Mouse (Mus musculus) midbrain, embryonic 14.5 days (tissue): ENCODE measurements at regions not wholly inside any gene's neighbourhood (a gene's known extent, or its start where the extent isn't known, plus 50 kb on each side); places are given as distances from the start of the nearest gene placed in this dataset.

Source experiments
- ATAC-seq: fragments of 200-750 bp; cut with Nextera tagmentation; 2 replicates; pipeline ENCODE4 v1.8.0; 2017; ENCODE audit warnings: moderate number of reproducible peaks, moderate library complexity; ENCODE audit not compliant: low FRiP score, low TSS enrichment
- DNase-seq: peaks from one replicate; pipeline ENCODE4 v3.0.0-alpha.2; 2015
- H3K27ac ChIP-seq: fragments of 300-500 bp; sonication (generic); replicated peaks from 2 replicates; pipeline ENCODE4 v1.5.1; 2014; ENCODE audit warnings: mild to moderate bottlenecking, low read depth, low read length, moderate library complexity
- H3K27me3 ChIP-seq: fragments of 300-500 bp; sonication (generic); 2 replicates; pipeline ENCODE4 v1.6.1; 2014; ENCODE audit warnings: low read length, control low read depth, mixed read lengths; ENCODE audit not compliant: control insufficient read depth, insufficient read depth
- H3K36me3 ChIP-seq: fragments of 300-500 bp; sonication (generic); 2 replicates; pipeline ENCODE4 v1.6.1; 2014; ENCODE audit warnings: low read length, control low read depth; ENCODE audit not compliant: control insufficient read depth, insufficient read depth
- H3K4me1 ChIP-seq: fragments of 300-500 bp; sonication (generic); 2 replicates; pipeline ENCODE4 v1.6.1; 2014; ENCODE audit warnings: mild to moderate bottlenecking, antibody characterized with exemption, low read length, control low read depth; ENCODE audit not compliant: control insufficient read depth, insufficient read depth
- H3K4me2 ChIP-seq: fragments of 300-500 bp; sonication (generic); 2 replicates; pipeline ENCODE4 v1.6.1; 2014; ENCODE audit warnings: mild to moderate bottlenecking, low read length, moderate library complexity
- H3K4me3 ChIP-seq: fragments of 300-500 bp; sonication (generic); replicated peaks from 2 replicates; pipeline ENCODE4 v1.5.1; 2014; ENCODE audit warnings: low read depth, low read length
- H3K9ac ChIP-seq: fragments of 300-500 bp; sonication (generic); replicated peaks from 2 replicates; pipeline ENCODE4 v1.6.1; 2014; ENCODE audit warnings: mild to moderate bottlenecking, low read length, moderate library complexity
- H3K9me3 ChIP-seq: fragments of 300-500 bp; sonication (generic); 2 replicates; pipeline ENCODE4 v1.6.1; 2016; ENCODE audit warnings: low read length, control low read depth, mixed read lengths; ENCODE audit not compliant: control insufficient read depth
- WGBS: fragments of 180-500 bp; shearing (Covaris S2); extraction: QIAGEN DNeasy Blood & Tissue Kit; methylation state at CpG from one replicate; pipeline ENCODE4 v1.1.7; 2014; 5-methylcytosine and 5-hydroxymethylcytosine counted together

DNA sequence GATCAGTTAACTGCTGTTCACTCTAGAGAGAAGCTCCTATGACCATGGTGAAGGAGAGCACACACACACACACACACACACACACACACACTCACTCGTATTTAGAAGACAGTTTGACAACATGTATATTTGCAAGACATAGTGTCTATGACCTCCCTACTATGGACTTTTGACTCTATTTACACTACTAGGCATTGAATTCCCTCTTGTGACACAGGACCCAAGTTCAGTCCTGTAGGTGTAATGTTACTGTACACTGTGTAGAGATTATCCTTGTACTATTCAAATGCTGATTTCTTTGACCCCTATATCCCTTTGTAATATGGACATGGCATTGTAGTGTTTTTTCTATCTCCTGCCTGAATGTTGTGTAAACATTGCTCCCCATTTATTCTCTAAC is 76.2 kb upstream of the Adcy1 start:
- Histone ChIP-seq H3K27ac (no peak overlapping the region), H3K9me3 (no peaks in the 10 kb centered on the region), H3K4me3 (no peak overlapping the region), H3K36me3 (no peaks in the 10 kb centered on the region), H3K27me3 (no peaks in the 10 kb centered on the region), H3K9ac (no peak overlapping the region), H3K4me2 (no peak overlapping the region), H3K4me1 (peaks cover 11% of the 10 kb centered on the region)
- no peak for DNase-seq
- WGBS = 77% methylated on average over 1 of the region's 1 CpGs
- no peak for ATAC-seq

DNA sequence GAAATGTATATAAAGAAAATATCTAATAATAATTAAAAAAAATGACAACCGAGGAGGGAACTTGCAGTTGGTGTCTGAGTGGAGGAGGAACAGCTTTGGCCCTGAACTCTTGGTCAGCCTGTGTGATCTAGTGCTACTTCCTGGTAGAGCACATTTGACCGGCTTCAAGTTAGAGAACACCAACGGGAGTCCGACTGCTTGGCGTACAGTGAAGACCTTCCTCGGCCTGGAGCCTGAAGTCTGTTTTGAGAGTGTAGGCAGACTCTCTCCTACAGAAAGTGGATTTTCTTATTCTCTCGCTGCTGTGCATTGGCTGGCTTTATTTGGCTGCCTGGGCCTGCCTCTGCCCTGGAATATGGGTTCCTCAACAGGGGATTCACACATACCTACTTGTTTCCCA is 81.2 kb upstream of the Adcy1 start:
- 90% methylated on average over 7 of the region's 7 CpGs for WGBS
- no peaks in the 10 kb centered on the region for H3K4me1 ChIP-seq
- H3K9me3 ChIP-seq = no peaks in the 10 kb centered on the region
- DNase-seq (no peak), ATAC-seq (no peak)
- no peak overlapping the region for H3K4me3 ChIP-seq
- H3K27me3 ChIP-seq = no peaks in the 10 kb centered on the region
- no peak overlapping the region for H3K9ac ChIP-seq
- no peaks in the 10 kb centered on the region for H3K36me3 ChIP-seq
- no peak overlapping the region for H3K4me2 ChIP-seq
- no peak overlapping the region for H3K27ac ChIP-seq

DNA sequence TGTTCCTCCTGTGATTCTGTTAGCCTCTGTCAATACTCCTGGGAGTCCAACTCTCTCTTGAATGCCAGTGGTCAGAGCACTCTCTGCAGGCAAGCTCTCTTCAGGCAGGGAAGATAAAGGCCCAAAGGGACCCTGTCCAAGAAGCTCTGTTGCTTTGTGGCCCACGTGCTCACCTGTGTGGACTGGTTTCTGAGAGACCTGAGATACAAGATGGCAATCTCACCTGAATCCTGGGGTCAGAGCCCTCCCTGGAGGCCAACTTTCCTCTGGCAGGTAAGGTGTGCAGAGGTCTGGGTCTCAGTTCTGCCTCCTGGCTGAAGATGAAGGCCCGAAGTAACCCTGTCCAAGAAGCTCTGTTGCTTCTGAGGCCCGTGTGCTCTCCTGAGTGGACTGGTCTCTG is 83.6 kb upstream of the Adcy1 start:
- Histone ChIP-seq H3K9ac (no peak overlapping the region), H3K27ac (no peak overlapping the region), H3K4me3 (no peak overlapping the region), H3K4me1 (no peaks in the 10 kb centered on the region), H3K36me3 (no peaks in the 10 kb centered on the region), H3K9me3 (no peaks in the 10 kb centered on the region), H3K27me3 (no peaks in the 10 kb centered on the region), H3K4me2 (no peak overlapping the region)
- WGBS = 88% methylated on average over 3 of the region's 3 CpGs
- no peak for DNase-seq
- ATAC-seq = no peak

DNA sequence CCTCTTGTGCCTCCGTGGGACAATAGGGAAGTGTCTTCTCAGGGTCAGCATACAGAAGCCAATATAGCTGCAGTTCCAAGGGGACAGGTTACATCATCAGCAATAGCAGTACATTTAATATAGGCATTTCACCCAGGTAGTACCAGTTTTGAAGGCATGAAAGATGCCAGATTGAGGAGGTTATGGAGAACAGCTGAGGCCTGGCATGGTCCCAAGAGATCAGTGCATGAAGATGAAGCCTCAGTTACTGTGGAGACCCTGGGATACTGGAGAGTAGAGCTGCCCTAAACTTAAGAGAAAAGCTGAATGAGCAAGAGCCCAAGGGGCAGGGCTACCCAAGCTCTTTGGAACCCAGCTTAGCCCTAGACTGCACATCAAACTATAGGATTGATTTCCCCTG is 94.1 kb upstream of the Adcy1 start:
- no peaks in the 10 kb centered on the region for H3K36me3 ChIP-seq
- no peak overlapping the region for H3K27ac ChIP-seq
- no peaks in the 10 kb centered on the region for H3K4me1 ChIP-seq
- DNase-seq (no peak), ATAC-seq (no peak)
- no peak overlapping the region for H3K9ac ChIP-seq
- H3K4me3 ChIP-seq = no peak overlapping the region
- H3K4me2 ChIP-seq = no peak overlapping the region
- WGBS = 33% methylated on average over 1 of the region's 1 CpGs
- no peaks in the 10 kb centered on the region for H3K9me3 ChIP-seq
- H3K27me3 ChIP-seq = no peaks in the 10 kb centered on the region

DNA sequence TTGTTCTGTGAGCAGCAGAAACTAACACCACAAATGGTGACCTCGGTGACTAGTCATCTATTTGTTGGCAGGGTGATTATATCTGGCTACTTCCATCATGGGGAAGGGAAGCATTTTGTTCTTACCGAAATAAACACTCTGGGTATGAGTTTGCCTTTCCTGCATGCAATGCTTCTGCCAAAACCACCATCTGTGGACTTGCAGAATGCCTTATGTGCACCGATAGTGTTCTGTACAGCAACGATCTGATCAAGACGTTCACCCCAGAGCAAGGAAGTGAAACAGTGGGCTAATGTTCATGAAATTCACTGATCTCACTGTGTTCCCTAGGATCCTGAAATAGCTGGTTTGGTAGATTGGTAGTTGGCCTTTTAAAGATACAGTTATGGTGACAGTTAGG is 96.3 kb upstream of the Adcy1 start:
- DNase-seq (no peak), ATAC-seq (no peak)
- H3K9ac ChIP-seq = no peak overlapping the region
- no peaks in the 10 kb centered on the region for H3K4me1 ChIP-seq
- no peak overlapping the region for H3K27ac ChIP-seq
- no peaks in the 10 kb centered on the region for H3K36me3 ChIP-seq
- H3K4me3 ChIP-seq = no peak overlapping the region
- no peaks in the 10 kb centered on the region for H3K27me3 ChIP-seq
- 95% methylated on average over 5 of the region's 5 CpGs for WGBS
- no peak overlapping the region for H3K4me2 ChIP-seq
- no peaks in the 10 kb centered on the region for H3K9me3 ChIP-seq

DNA sequence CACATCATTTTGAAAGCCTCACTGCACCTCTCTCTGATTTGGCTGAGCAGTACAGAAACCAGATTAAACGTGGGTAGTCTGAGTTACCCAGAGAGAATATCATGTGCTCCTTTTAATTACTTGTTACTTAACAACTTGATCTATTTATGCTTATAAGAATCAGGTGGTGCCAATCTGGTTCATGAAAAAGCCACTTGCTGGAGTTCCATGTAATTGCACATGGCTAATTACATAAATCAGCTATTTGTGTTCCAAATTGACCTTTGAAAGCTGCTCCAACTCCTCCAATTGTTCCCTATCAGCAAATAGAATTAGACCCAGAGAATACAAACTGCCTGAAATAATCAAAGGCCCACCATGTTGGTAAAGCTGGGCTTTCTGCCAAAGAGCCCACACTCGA is 98.8 kb upstream of the Adcy1 start:
- H3K9me3 ChIP-seq = no peaks in the 10 kb centered on the region
- H3K4me3 ChIP-seq = no peak overlapping the region
- 71% methylated on average over 2 of the region's 2 CpGs for WGBS
- ATAC-seq (no peak), DNase-seq (no peak)
- H3K36me3 ChIP-seq = no peaks in the 10 kb centered on the region
- no peak overlapping the region for H3K27ac ChIP-seq
- H3K4me1 ChIP-seq = no peaks in the 10 kb centered on the region
- no peak overlapping the region for H3K9ac ChIP-seq
- no peaks in the 10 kb centered on the region for H3K27me3 ChIP-seq
- no peak overlapping the region for H3K4me2 ChIP-seq

DNA sequence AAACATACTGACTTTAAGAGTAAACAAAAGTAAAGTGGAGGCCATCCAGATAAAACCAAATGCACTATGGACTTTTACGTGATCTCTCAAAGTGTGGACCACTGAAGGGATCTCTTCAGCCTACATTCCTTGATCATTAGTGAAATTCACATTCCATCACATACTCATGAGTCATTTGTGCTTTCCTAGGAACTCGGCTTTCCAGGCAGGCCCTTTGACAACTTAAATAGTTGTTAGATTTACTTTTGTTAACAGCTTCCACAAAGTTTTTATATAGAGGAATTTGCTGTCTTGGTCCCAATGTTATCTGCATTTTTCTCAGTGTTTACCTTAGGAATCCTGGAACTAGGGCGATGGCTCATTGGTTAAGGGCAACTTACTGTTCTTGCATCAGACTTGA is 99.7 kb upstream of the Adcy1 start:
- Histone ChIP-seq H3K9me3 (no peaks in the 10 kb centered on the region), H3K27ac (no peak overlapping the region), H3K4me3 (no peak overlapping the region), H3K4me2 (no peak overlapping the region), H3K4me1 (no peaks in the 10 kb centered on the region), H3K36me3 (no peaks in the 10 kb centered on the region), H3K9ac (no peak overlapping the region), H3K27me3 (no peaks in the 10 kb centered on the region)
- WGBS = 93% methylated on average over 3 of the region's 3 CpGs
- ATAC-seq = no peak
- DNase-seq = no peak

DNA sequence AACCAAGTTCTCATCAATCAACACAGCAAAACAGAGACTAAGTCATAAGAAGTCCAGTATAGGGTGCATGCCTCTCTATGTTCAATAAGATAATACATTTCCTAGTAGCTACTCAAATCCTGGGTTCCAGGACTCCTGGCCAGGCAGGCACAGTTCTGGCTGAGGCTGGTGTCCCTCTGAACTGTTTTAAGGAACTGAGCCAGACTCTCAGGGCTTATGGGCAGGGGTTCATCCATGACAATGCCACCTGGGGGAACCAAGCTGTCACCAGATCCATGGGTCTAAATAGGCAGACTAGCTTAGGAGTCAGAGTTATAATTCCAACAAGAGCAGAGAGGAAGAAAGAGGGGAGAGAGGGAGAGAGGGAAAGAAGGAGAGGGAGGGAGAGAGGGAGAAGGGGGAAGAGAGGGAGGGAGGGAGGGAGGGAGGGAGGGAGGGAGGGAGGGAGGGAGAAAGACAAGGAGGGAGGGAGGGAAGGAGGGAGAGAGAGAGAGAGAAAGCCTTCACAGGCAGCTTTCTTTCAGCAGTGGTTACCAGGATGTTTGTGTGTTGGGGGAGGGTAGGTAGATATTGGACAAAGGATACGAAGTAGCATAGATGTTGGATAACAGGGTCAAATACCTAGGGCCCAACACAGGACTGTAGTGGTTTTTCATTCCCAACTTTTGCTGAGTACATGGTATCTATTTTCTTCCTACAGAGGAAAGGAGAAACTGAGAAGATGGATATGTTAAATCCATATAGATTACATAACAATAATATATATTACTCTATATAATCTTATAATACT is 100.3 kb upstream of the Adcy1 start:
- Histone ChIP-seq H3K4me1 (no peaks in the 10 kb centered on the region), H3K9ac (no peak overlapping the region), H3K27ac (no peak overlapping the region), H3K4me3 (no peak overlapping the region), H3K27me3 (no peaks in the 10 kb centered on the region), H3K36me3 (no peaks in the 10 kb centered on the region), H3K9me3 (no peaks in the 10 kb centered on the region), H3K4me2 (no peak overlapping the region)
- ATAC-seq (no peak), DNase-seq (no peak)
- 68% methylated on average over 1 of the region's 1 CpGs for WGBS

DNA sequence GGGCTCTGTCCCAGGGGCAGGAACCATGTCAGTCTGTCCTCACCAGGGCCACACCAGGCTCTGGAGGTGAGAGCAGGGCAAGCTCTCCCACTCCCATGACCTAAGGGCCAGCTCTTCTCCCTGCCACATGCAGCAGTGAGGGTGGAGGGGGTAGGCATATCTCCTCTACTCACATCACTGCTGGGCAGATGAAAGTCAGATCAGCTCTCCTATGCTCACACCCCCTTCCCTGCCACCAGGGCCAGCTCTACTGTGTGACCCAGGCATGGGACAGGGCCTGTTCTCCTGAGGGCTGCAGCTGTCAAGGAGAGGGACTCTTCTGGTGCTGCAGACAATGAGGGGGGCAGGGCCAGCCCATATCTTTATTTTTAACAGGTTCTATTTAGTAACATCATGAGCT is 101.0 kb upstream of the Adcy1 start:
- no peaks in the 10 kb centered on the region for H3K36me3 ChIP-seq
- H3K4me1 ChIP-seq = no peaks in the 10 kb centered on the region
- H3K27me3 ChIP-seq = no peaks in the 10 kb centered on the region
- H3K4me2 ChIP-seq = no peak overlapping the region
- ATAC-seq = no peak; the same call in 1 of the 2 replicates
- no peak overlapping the region for H3K27ac ChIP-seq
- no peak for DNase-seq
- H3K9me3 ChIP-seq = no peaks in the 10 kb centered on the region
- H3K9ac ChIP-seq = no peak overlapping the region
- H3K4me3 ChIP-seq = no peak overlapping the region
